Mouse (Mus musculus): ENCODE data around the gene Vps13a. TPM values are rescaled to one million over a fixed set of nuclear protein-coding genes. Genes with fewer than 3 reads are reported as not detected.

The Vps13a gene
- polyA plus RNA-seq, 1 experiment from 2014 or later, result 8.9 TPM

DNA sequence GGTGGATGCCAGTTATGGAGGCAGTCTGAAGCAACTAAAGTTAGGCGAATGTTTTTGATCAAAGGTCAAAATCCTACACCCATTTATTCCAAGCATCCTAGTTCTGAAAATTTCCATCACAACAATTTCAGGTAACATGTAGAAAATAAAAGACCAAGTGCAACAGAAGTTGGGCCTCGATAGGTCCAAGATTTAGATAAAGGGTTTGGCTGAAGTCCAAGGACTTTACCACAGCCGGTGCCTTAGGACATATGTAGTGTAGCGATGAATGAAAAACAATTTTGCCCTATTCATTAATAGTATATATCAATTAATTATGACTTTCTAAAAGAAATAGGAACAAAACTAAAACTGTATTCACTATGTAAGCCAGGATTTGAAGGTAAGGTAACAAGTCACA, 157.6 kb downstream of the Vps13a start:
- no peak for ATAC-seq (ENCODE audit: insufficient number of reproducible peaks, low FRiP score, low TSS enrichment, low read depth)
- Histone ChIP-seq H3K4me2 (replicated peaks) (no peak overlapping the region), H3K36me3 (no peaks in the 10 kb centered on the region), H3K27me3 (no peaks in the 10 kb centered on the region), H3K4me1 (no peaks in the 10 kb centered on the region), H3K9me3 (replicated peaks) (no peaks in the 10 kb centered on the region), H3K9ac (no peak overlapping the region), H3K27ac (replicated peaks) (no peak overlapping the region), H3K4me3 (replicated peaks) (no peak overlapping the region)
- 80% methylated on average over 4 of the region's 4 CpGs for WGBS

- WGBS, result 80% methylated on average over 6 of the region's 6 CpGs
- Histone ChIP-seq H3K27me3 (no peaks in the 10 kb centered on the region), H3K4me1 (no peaks in the 10 kb centered on the region), H3K4me3 (replicated peaks) (no peak overlapping the region), H3K27ac (replicated peaks) (no peak overlapping the region), H3K36me3 (no peaks in the 10 kb centered on the region), H3K9ac (no peak overlapping the region), H3K4me2 (replicated peaks) (no peak overlapping the region), H3K9me3 (replicated peaks) (no peaks in the 10 kb centered on the region)
- no peak for ATAC-seq (ENCODE audit: insufficient number of reproducible peaks, low FRiP score, low TSS enrichment, low read depth)
These were observed 173.1 kb downstream of the Vps13a start for GRCm38 (mm10) chr19:16607634-16608033.

DNA sequence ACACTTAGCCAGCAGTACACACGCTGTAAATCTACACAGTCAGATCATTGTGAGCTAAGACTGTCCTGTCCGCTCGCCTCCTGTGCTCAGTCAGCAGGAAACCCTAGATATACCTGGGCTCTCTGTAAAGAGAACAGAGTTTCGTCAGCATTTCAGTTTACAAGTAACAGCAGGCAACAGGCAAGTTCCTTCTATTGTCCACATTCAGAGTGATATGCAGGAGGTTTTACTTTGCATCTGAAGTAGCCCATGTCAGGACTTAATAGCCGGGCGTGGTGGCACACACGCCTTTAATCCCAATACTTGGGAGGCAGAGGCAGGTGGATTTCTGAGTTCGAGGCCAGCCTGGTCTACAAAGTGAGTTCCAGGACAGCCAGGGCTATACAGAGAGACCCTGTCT, 178.7 kb downstream of the Vps13a start:
- Histone ChIP-seq H3K4me2 (replicated peaks) (no peak overlapping the region), H3K9me3 (replicated peaks) (no peaks in the 10 kb centered on the region), H3K9ac (no peak overlapping the region), H3K4me1 (peaks cover 8% of the 10 kb centered on the region), H3K4me3 (replicated peaks) (no peak overlapping the region), H3K27ac (replicated peaks) (no peak overlapping the region), H3K36me3 (no peaks in the 10 kb centered on the region), H3K27me3 (no peaks in the 10 kb centered on the region)
- 81% methylated on average over 8 of the region's 8 CpGs for WGBS
- no peak for ATAC-seq (ENCODE audit: insufficient number of reproducible peaks, low FRiP score, low TSS enrichment, low read depth)

DNA sequence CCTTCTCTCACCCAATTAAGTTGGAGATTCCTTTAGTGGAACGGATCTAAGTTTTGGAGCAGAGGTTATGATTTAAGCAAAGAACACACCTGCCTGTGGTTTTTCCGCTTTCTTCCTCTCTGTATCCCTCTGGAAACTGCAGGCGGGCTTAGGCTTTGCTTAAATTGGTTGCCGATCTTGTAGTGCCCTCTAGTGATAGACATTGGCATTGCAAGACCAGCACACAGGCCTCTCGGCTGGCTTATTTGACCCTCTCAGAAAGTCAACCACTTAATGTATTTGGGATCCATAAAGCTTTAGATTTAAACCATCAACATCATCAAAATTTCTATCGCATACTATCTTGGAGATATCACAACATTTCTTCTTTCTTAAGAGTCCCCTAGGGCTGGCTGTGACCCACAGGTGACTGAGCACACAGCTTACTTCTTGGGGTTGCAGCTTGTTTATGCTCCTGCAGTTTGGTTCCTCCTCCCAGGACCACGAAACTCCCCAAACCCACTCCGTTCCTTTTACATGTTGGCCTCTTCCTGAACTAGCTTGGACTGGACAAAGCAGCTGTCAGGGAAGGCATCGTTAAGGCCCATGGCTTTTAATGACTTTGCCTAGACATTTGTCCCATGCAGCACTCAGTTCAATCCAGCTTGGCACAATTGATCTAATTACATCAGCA, 181.3 kb downstream of the Vps13a start:
- 18% methylated on average over 9 of the region's 9 CpGs for WGBS
- peaks cover 8% of the 10 kb centered on the region for H3K4me1 ChIP-seq
- peak overlapping the region; percentile 22 for H3K4me2 ChIP-seq (replicated peaks)
- H3K36me3 ChIP-seq, result no peaks in the 10 kb centered on the region
- H3K9ac ChIP-seq, result no peak overlapping the region
- no peaks in the 10 kb centered on the region for H3K27me3 ChIP-seq
- H3K27ac ChIP-seq (replicated peaks), result no peak overlapping the region
- H3K4me3 ChIP-seq (replicated peaks), result no peak overlapping the region
- ATAC-seq (ENCODE audit: insufficient number of reproducible peaks, low FRiP score, low TSS enrichment, low read depth), result peak; percentile 68
- H3K9me3 ChIP-seq (replicated peaks), result no peaks in the 10 kb centered on the region

GRCm38 (mm10) chr19:16598653-16599297, 182.0 kb downstream of the Vps13a start:
- Histone ChIP-seq H3K27me3 (no peaks in the 10 kb centered on the region), H3K9me3 (replicated peaks) (no peaks in the 10 kb centered on the region), H3K36me3 (no peaks in the 10 kb centered on the region), H3K4me1 (peaks cover 8% of the 10 kb centered on the region), H3K27ac (replicated peaks) (no peak overlapping the region), H3K9ac (no peak overlapping the region), H3K4me2 (replicated peaks) (peak overlapping the region; percentile 22), H3K4me3 (replicated peaks) (no peak overlapping the region)
- ATAC-seq (ENCODE audit: insufficient number of reproducible peaks, low FRiP score, low TSS enrichment, low read depth), result peak; percentile 70
- WGBS, result 51% methylated on average over 11 of the region's 11 CpGs

- H3K27me3 ChIP-seq, result no peaks in the 10 kb centered on the region
- no peak overlapping the region for H3K4me2 ChIP-seq (replicated peaks)
- no peak for ATAC-seq (ENCODE audit: insufficient number of reproducible peaks, low FRiP score, low TSS enrichment, low read depth)
- H3K27ac ChIP-seq (replicated peaks), result no peak overlapping the region
- H3K4me3 ChIP-seq (replicated peaks), result no peak overlapping the region
- peaks cover 8% of the 10 kb centered on the region for H3K4me1 ChIP-seq
- WGBS, result 77% methylated on average over 6 of the region's 6 CpGs
- H3K9ac ChIP-seq, result no peak overlapping the region
- no peaks in the 10 kb centered on the region for H3K36me3 ChIP-seq
- no peaks in the 10 kb centered on the region for H3K9me3 ChIP-seq (replicated peaks)
These were observed 183.5 kb downstream of the Vps13a start for GRCm38 (mm10) chr19:16597216-16597615.

- Histone ChIP-seq H3K27ac (replicated peaks) (no peak overlapping the region), H3K4me1 (peaks cover 5% of the 10 kb centered on the region), H3K4me2 (replicated peaks) (no peak overlapping the region), H3K36me3 (no peaks in the 10 kb centered on the region), H3K27me3 (no peaks in the 10 kb centered on the region), H3K4me3 (replicated peaks) (no peak overlapping the region), H3K9ac (no peak overlapping the region), H3K9me3 (replicated peaks) (no peaks in the 10 kb centered on the region)
- ATAC-seq (ENCODE audit: insufficient number of reproducible peaks, low FRiP score, low TSS enrichment, low read depth), result no peak
These were observed 186.8 kb downstream of the Vps13a start for GRCm38 (mm10) chr19:16593975-16594317.

GRCm38 (mm10) chr19:16593256-16593974, 187.3 kb downstream of the Vps13a start:
- Histone ChIP-seq H3K4me2 (replicated peaks) (no peak overlapping the region), H3K36me3 (no peaks in the 10 kb centered on the region), H3K27ac (replicated peaks) (no peak overlapping the region), H3K4me3 (replicated peaks) (no peak overlapping the region), H3K9me3 (replicated peaks) (no peaks in the 10 kb centered on the region), H3K27me3 (no peaks in the 10 kb centered on the region), H3K9ac (no peak overlapping the region), H3K4me1 (no peaks in the 10 kb centered on the region)
- 84% methylated on average over 7 of the region's 7 CpGs for WGBS
- no peak for ATAC-seq (ENCODE audit: insufficient number of reproducible peaks, low FRiP score, low TSS enrichment, low read depth)

- no peaks in the 10 kb centered on the region for H3K36me3 ChIP-seq
- WGBS, result 15% methylated on average over 3 of the region's 3 CpGs
- peaks cover 9% of the 10 kb centered on the region for H3K4me1 ChIP-seq
- no peak overlapping the region for H3K4me3 ChIP-seq (replicated peaks)
- H3K4me2 ChIP-seq (replicated peaks), result no peak overlapping the region
- no peaks in the 10 kb centered on the region for H3K27me3 ChIP-seq
- peak overlapping the region; percentile 69; the same call in 1 of the 2 replicates for H3K27ac ChIP-seq (replicated peaks)
- no peaks in the 10 kb centered on the region for H3K9me3 ChIP-seq (replicated peaks)
- ATAC-seq (ENCODE audit: insufficient number of reproducible peaks, low FRiP score, low TSS enrichment, low read depth), result no peak
- H3K9ac ChIP-seq, result no peak overlapping the region
These were observed 195.4 kb downstream of the Vps13a start for GRCm38 (mm10) chr19:16585379-16585778.

- Histone ChIP-seq H3K27ac (replicated peaks) (peak overlapping the region; percentile 75; the same call in 1 of the 2 replicates), H3K4me3 (replicated peaks) (no peak overlapping the region), H3K36me3 (no peaks in the 10 kb centered on the region), H3K4me1 (peaks cover 9% of the 10 kb centered on the region), H3K4me2 (replicated peaks) (no peak overlapping the region), H3K9ac (no peak overlapping the region), H3K9me3 (replicated peaks) (no peaks in the 10 kb centered on the region), H3K27me3 (no peaks in the 10 kb centered on the region)
- 53% methylated on average over 7 of the region's 7 CpGs for WGBS
- ATAC-seq (ENCODE audit: insufficient number of reproducible peaks, low FRiP score, low TSS enrichment, low read depth), result no peak
These were observed 196.2 kb downstream of the Vps13a start for GRCm38 (mm10) chr19:16584546-16584945.

DNA sequence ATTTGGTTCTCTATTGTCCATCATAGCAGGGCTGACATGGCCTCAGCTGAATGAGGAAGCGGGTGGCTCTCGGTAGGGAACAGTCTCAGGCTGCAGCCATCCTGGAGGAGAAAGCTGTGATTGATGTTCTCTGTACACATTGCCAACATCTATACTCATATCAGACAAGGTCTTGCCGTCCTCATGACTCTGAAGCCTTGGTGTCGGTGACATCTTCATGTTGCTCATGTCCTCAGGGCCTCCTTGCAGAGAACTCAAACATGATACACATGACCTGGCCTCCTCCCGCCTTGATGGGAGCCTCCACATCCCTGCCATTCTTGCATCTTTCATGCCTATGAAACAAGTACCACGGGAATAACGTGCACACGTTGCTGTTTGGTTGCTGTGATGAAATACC, 200.2 kb downstream of the Vps13a start:
- 93% methylated on average over 8 of the region's 8 CpGs for WGBS

More for the DNA sequence above, 200.2 kb downstream of the Vps13a start:
- Histone ChIP-seq H3K27me3 (no peaks in the 10 kb centered on the region), H3K4me2 (replicated peaks) (no peak overlapping the region), H3K4me1 (peaks cover 9% of the 10 kb centered on the region), H3K9me3 (replicated peaks) (no peaks in the 10 kb centered on the region), H3K9ac (no peak overlapping the region), H3K27ac (replicated peaks) (no peak overlapping the region), H3K36me3 (no peaks in the 10 kb centered on the region), H3K4me3 (replicated peaks) (no peak overlapping the region)
- no peak for ATAC-seq (ENCODE audit: insufficient number of reproducible peaks, low FRiP score, low TSS enrichment, low read depth)

All from embryonic facial prominence, embryonic 15.5 days (tissue).